Mouse (Mus musculus) kidney, adult 2 months (tissue): Measurements from ENCODE around the gene Insl5. TPM values are rescaled to one million over a fixed set of nuclear protein-coding genes. Genes with fewer than 3 reads are reported as not detected.

Experiments used
- DNase-seq: peaks from one replicate; pipeline ENCODE4 v3.0.0; 2021
- H3K27ac ChIP-seq: fragments of 200-500 bp; 2 replicates; pipeline ENCODE4 v1.5.1; 2012; ENCODE audit warnings: low read depth, low read length, control low read depth, inconsistent platforms; ENCODE audit not compliant: insufficient read depth
- H3K27me3 ChIP-seq: fragments of 200-500 bp; replicated peaks from 2 replicates; pipeline ENCODE4 v1.6.1; 2012; ENCODE audit warnings: mild to moderate bottlenecking, moderate library complexity, low read length, inconsistent platforms; ENCODE audit not compliant: control insufficient read depth, insufficient read depth
- H3K36me3 ChIP-seq: fragments of 200-500 bp; 2 replicates; pipeline ENCODE4 v1.6.1; 2012; ENCODE audit warnings: mild to moderate bottlenecking, moderate library complexity, low read length, inconsistent platforms; ENCODE audit not compliant: control insufficient read depth, insufficient read depth
- H3K4me1 ChIP-seq: fragments of 200-500 bp; 2 replicates; pipeline ENCODE4 v1.6.1; 2011; ENCODE audit warnings: low read length; ENCODE audit not compliant: control insufficient read depth, insufficient read depth
- H3K4me3 ChIP-seq: fragments of 200-500 bp; 2 replicates; pipeline ENCODE4 v1.5.1; 2011; ENCODE audit warnings: mild to moderate bottlenecking, low read depth, low read length, control low read depth; ENCODE audit not compliant: insufficient read depth
- CTCF ChIP-seq: fragments of 200-500 bp; conservative IDR thresholded peaks from 2 replicates; pipeline ENCODE4 v1.5.1; 2011; ENCODE audit warnings: low read depth, mild to moderate bottlenecking, control low read depth, low read length, moderate library complexity, mixed read lengths; ENCODE audit not compliant: insufficient read depth, insufficient read length
- POLR2A ChIP-seq: fragments of 200-500 bp; IDR thresholded peaks from one replicate; pipeline ENCODE4 v1.6.1; 2011; ENCODE audit warnings: low read depth, low read length, control low read depth
- WGBS: fragments of 180-500 bp; shearing (Covaris S2); methylation state at CpG from one replicate; pipeline ENCODE4 v1.1.7; 2018; 5-methylcytosine and 5-hydroxymethylcytosine counted together
- polyA plus RNA-seq: library from polyadenylated mRNA; depleted of rRNA; stranded (reverse); fragments of >200 nt; gene quantifications from 2 replicates; pipeline ENCODE4 v1.2.3, GENCODE M21; 2012

The Insl5 gene
- polyA plus RNA-seq, 1 experiment, result 0.75 TPM

DNA sequence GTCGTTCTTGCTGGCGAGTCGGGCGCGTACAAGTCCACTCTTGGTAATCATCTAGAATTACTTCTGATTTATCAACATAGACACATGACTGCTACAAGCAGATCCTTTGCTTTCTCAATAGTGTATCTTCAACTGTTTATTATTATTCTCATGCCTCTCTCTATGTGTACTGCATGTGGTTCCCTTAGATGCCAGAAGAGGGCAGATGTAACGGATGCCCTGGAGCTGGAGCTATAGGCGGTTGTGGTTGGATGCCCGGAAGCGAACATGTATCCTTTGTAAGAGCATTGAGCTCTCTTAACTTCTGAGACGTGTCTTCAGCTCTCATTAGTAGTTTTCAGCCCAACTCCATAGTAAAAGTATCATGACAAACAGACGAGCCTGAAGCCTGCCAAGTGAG, 16.4 kb upstream of the Insl5 start:
- DNase-seq, result no peak
- H3K27me3 ChIP-seq, result no peaks in the 10 kb centered on the region
- WGBS, result 93% methylated on average over 11 of the region's 11 CpGs
- H3K36me3 ChIP-seq, result no peaks in the 10 kb centered on the region
- no peak overlapping the region for H3K27ac ChIP-seq
- H3K4me1 ChIP-seq, result no peaks in the 10 kb centered on the region
- no peak overlapping the region for H3K4me3 ChIP-seq
- TF ChIP-seq CTCF, result no peak
- TF ChIP-seq POLR2A, result no peak

DNA sequence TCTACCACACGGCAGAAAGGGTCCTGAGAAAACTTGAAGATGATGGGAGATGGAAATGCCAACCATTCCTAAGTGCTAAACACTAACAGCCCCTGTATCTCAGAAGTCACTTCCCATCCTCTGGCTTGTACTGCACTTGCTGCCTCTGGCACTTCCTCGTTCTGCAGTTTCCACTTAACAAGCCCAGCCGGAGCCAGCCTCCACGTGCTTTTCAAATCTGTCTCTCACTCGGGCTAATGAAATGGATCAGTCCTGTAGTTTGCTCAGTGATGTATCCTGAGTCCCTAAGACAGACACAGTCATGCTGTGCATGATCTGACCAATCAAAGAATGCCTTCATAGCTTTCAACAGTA, 13.2 kb upstream of the Insl5 start:
- Histone ChIP-seq H3K4me3 (no peak overlapping the region), H3K36me3 (no peaks in the 10 kb centered on the region), H3K27me3 (no peaks in the 10 kb centered on the region), H3K27ac (no peak overlapping the region), H3K4me1 (no peaks in the 10 kb centered on the region)
- no peak for DNase-seq
- WGBS, result 67% methylated on average over 5 of the region's 5 CpGs
- TF ChIP-seq POLR2A (no peak), CTCF (no peak)

DNA sequence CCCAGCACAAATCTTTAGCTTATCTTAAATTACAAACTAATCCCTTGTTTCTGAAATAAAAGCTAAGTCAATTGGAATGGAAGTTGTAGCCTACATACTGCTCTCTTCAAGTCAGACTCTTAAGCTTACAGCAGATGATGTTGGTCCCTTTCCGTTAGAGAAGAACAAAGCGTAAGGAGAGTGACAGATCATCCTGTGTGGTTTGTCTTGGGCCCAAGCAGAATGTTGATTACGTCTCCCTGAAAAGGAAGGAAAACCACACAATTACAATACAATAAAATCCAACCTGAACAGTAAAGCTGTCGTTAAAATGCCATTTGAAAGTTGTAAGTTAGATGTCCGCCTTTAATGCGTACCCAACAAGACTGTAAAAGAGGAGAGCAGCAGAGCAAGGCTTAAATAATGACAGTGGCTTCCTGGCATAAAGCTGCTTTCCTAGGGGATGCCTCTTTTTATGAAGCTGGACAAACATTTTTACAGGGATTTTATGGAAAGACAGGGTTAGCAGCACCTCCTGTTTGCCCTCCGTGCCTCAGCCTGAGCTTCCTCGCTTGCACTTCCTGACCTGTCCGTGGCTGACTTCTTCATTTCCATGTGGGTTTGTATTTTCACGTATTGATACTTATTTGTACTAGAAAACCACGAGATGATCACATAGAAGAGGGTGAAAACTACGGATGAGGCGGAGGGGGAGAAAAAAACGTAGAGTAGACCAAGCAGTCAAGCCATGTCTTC, 12.6 kb upstream of the Insl5 start:
- TF ChIP-seq CTCF, result no peak
- TF ChIP-seq POLR2A, result no peak
- Histone ChIP-seq H3K4me1 (no peaks in the 10 kb centered on the region), H3K4me3 (no peak overlapping the region), H3K27ac (no peak overlapping the region), H3K27me3 (no peaks in the 10 kb centered on the region), H3K36me3 (no peaks in the 10 kb centered on the region)
- DNase-seq, result no peak
- WGBS, result 74% methylated on average over 14 of the region's 14 CpGs

GRCm38 (mm10) chr4:103028177-103029088, 1.8 kb upstream of the Insl5 start:
- no peaks in the 10 kb centered on the region for H3K36me3 ChIP-seq
- no peak for TF ChIP-seq POLR2A
- TF ChIP-seq CTCF, result no peak
- no peaks in the 10 kb centered on the region for H3K4me1 ChIP-seq
- H3K4me3 ChIP-seq, result no peak overlapping the region
- DNase-seq, result no peak
- no peaks in the 10 kb centered on the region for H3K27me3 ChIP-seq
- no peak overlapping the region for H3K27ac ChIP-seq
- WGBS, result 37% methylated on average over 13 of the region's 13 CpGs

DNA sequence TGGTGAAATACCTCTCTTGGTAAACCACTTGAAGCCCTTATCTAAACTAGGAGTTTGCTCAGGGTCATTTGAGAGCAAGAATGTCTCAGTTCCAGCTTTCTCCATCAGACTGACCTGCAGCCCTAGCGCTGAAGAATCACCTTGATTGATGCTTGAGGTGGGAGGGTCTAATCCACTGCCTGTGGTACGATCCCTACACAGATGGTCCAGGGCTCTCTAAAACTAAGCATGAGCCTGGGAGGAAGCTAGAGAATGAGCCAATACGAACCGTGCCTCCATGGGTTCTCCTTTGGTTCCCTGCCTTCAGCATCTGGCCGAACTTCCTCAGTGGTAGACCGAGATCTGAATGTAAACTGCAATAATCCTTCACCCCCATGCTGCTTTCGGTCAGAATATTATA, 1.1 kb upstream of the Insl5 start:
- Histone ChIP-seq H3K36me3 (no peaks in the 10 kb centered on the region), H3K27me3 (no peaks in the 10 kb centered on the region), H3K4me1 (no peaks in the 10 kb centered on the region), H3K27ac (no peak overlapping the region), H3K4me3 (no peak overlapping the region)
- 43% methylated on average over 7 of the region's 7 CpGs for whole genome bisulfite sequencing
- TF ChIP-seq CTCF (no peak), POLR2A (no peak)
- DNase-seq, result no peak

- Histone ChIP-seq H3K27me3 (no peaks in the 10 kb centered on the region), H3K36me3 (no peaks in the 10 kb centered on the region), H3K4me3 (no peak overlapping the region), H3K4me1 (no peaks in the 10 kb centered on the region), H3K27ac (no peak overlapping the region)
- WGBS, result 21% methylated on average over 4 of the region's 4 CpGs
- TF ChIP-seq CTCF (no peak), POLR2A (no peak)
- DNase-seq, result no peak
These were observed 13.2 kb downstream of the Insl5 start for GRCm38 (mm10) chr4:103013490-103013889.

DNA sequence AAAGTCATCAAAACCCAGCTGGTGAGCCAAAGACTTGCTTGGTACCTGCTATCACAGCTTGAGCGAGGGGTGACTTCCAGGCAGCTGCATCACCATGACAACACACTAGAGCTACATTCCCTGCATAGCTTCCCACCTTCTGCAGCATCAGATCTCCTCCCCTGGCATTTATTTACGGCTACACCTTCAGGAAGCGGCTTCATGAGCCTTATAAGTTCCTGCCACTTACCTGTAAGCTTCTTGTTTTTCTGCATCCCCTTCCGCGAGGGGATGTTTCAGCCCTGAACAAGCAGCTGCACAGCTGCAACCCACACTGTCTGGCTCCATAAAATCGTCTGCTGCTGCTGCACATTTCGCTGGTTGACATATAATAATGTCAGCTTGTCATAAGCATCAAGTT, 14.8 kb downstream of the Insl5 start:
- no peak overlapping the region for H3K4me3 ChIP-seq
- no peaks in the 10 kb centered on the region for H3K4me1 ChIP-seq
- H3K27ac ChIP-seq, result no peak overlapping the region
- no peaks in the 10 kb centered on the region for H3K36me3 ChIP-seq
- WGBS, result 47% methylated on average over 7 of the region's 7 CpGs
- TF ChIP-seq CTCF (no peak), POLR2A (no peak)
- no peaks in the 10 kb centered on the region for H3K27me3 ChIP-seq
- DNase-seq, result no peak

- H3K4me1 ChIP-seq, result no peaks in the 10 kb centered on the region
- H3K27ac ChIP-seq, result no peak overlapping the region
- TF ChIP-seq POLR2A (no peak), CTCF (no peak)
- H3K27me3 ChIP-seq, result no peaks in the 10 kb centered on the region
- H3K4me3 ChIP-seq, result no peak overlapping the region
- H3K36me3 ChIP-seq, result no peaks in the 10 kb centered on the region
- WGBS, result 91% methylated on average over 4 of the region's 4 CpGs
- no peak for DNase-seq
These were observed 15.9 kb downstream of the Insl5 start for GRCm38 (mm10) chr4:103010734-103011133.
